Mouse (Mus musculus) left cerebral cortex, postnatal 14 days (tissue): ENCODE data around the gene Hspa12a. TPM values are rescaled to one million over a fixed set of nuclear protein-coding genes. Genes with fewer than 3 reads are reported as not detected.

Experiments
- DNase-seq, 2 experiments: peaks; one replicate each; pipeline ENCODE4 v3.0.0; 2021 to 2022; ENCODE audit warnings: low spot score in 2 of 2, mixed read lengths in 1 of 2
- intact Hi-C: fragments of 180-260 bp; cut with DNase I; formaldehyde crosslinking; loops from one replicate; pipeline ENCODE4 v1.15.1; 2025
- total RNA-seq, 2 experiments: library from RNA; stranded (reverse); gene quantifications; 2 replicates each; pipeline ENCODE4 v1.2.3; 2021

The Hspa12a gene
- total RNA-seq, 2 experiments from 2014 or later, result 224 to 233 TPM

DNA sequence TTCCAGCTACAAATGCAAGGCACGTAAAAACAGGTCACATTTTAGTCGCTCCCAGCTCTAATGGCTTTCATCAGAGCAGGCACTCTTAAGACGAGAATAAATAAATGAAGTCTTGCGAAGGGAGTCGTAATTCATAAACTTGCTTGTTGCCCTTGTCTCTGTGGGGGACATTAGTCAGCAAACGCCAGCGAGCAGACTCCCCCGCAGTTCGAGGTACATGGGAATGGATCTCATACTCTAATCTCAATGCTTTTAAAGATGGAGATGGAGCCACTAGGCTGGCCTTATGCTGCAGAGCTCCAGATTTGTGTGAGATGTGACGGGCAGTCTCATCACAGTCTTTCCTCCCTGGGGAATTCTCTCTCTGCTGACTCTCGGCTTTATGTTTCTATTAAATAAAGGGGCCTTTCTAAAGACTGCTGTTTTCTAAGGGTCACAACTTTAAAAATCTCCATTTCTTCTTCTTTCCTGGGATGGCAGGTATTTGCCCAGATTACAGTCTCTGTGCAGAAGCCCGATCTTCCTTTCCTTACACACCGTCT, 109.7 kb downstream of the Hspa12a start:
- intact Hi-C loops, result no loop called here

DNA sequence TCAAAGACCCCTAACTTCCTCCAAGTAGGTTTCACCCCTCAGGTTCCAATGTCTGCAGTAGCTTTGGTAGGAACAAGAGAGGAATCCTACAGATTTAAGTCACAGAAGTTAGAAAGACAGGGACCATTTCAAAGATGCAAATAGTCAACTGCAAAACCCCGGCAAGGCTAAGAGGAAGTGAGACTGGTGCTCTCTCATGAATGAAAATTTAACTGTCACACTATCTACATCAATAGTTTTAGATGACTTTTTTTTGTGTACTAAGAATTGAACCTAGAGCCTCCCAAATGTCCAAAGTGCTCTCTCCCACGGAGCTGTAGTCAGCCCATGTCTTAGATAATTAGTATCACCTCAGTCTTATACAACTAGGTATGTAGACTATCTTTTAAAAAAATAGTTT, 110.5 kb downstream of the Hspa12a start:
- DNase-seq, result no peak
- intact Hi-C loops, result no loop called here

More for the DNA sequence above, 109.7 kb downstream of the Hspa12a start:
- DNase-seq, result no peak

DNA sequence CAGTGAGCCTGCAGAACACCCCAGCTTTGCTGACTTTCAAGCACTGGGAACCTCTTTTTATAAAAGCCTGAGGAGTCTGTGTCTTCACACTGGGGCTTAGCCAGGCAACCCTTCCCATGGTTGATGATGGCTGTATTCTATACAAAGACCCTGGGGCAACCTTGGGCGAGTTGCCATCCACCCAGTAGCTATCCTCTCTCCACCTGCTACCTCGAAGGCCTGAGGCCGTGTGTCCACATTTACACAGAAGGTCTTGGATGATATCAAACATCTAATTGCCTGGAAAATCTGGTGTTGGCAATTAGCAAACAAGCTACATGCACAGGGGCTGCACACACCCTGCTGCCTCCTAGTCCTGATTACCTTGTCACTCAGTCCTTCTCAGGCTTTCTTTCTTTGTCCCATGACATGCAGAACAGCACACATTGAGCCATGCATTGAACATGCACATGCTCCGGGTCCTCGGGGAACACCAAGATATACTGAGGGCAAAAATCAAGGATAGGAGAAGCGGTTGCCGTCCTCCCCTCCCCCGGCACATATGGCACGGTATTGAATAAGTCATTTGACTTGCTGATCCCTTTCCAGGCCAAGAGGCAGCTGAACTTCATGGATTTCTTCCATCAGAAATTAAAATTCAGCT, 112.1 kb downstream of the Hspa12a start:
- no peak for DNase-seq
- intact Hi-C loops, result no loop called here

GRCm38 (mm10) chr19:58830182-58830581, 113.3 kb downstream of the Hspa12a start:
- DNase-seq, result peak; percentile 36 to 65
- intact Hi-C loops, result no loop called here

DNA sequence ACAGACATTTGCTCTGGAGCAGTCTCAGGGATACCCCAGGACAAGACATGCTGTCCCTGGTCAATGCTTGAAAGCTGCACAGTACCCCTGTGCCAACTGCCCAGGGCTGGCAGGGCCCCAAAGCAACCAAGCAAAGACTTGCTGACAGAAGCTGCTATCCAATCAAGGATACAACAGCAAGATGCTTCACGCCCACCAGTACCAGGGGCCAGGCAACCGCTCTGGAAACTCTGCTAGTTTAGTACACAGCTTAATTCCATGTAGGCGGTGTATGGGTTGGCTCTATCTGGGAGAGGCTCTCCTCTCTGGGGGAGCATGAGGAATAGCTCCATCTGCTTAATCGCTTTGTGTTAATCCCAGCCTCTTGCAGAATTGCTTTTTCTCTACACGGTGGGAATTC, 113.9 kb downstream of the Hspa12a start:
- intact Hi-C loops, result loop anchor here (2.0 kb wide), 1 partner anchor 25 kb away; no protein-coding TSS in a partner anchor
- peak; percentile 69 to 89 for DNase-seq

DNA sequence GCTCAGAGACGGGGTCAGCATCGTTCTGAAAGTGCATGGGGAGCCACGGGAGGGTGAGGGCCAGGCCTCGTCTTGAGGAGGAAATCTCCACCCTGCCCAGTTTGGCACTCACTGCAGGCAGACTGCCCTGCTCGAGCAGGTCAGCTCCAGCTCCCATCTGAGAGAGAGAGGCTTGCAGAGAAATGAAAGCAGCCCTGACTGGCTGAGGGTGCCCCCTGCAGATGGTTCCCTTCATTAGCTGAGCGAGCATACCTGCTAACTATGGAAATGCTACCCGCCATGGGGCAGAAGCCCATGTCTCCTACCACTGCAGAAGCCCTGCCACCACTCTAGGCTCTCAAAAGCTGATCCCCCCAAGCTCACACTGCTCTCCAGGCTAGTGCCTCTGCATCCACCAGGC, 115.8 kb downstream of the Hspa12a start:
- intact Hi-C loops, result loop anchor here (2.0 kb wide), 1 partner anchor 23 kb away; no protein-coding TSS in a partner anchor
- no peak for DNase-seq

DNA sequence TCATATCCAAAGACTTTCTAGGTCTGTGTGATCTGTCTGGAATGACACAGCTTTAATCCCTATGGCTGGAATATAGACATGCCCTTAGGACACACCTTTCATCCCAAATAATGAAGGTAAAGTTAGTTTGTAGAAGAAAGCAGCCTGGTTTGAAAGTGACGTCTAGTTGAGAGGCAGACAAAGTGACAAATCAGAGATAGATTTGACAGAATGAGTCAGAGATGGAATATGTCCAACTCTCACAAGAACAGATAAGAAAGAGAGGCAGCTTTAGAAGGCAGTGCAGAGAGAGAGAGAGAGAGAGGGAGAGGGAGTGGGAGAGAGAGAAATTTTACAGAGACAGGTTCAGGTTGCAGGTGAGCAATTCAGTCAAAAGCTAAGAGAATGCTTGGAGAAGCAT, 119.1 kb downstream of the Hspa12a start:
- intact Hi-C loops, result loop anchor here (5.0 kb wide), 1 partner anchor 33 kb away; no protein-coding TSS in a partner anchor
- DNase-seq, result no peak

- intact Hi-C loops, result loop anchor here (5.0 kb wide), 1 partner anchor 34 kb away; no protein-coding TSS in a partner anchor
- DNase-seq, result no peak
Observed at GRCm38 (mm10) chr19:58823301-58823700, 120.2 kb downstream of the Hspa12a start.

GRCm38 (mm10) chr19:58822454-58823200, 120.8 kb downstream of the Hspa12a start:
- intact Hi-C loops, result loop anchor here (5.0 kb wide), 1 partner anchor 35 kb away; no protein-coding TSS in a partner anchor
- peak; percentile 82 to 90 for DNase-seq

DNA sequence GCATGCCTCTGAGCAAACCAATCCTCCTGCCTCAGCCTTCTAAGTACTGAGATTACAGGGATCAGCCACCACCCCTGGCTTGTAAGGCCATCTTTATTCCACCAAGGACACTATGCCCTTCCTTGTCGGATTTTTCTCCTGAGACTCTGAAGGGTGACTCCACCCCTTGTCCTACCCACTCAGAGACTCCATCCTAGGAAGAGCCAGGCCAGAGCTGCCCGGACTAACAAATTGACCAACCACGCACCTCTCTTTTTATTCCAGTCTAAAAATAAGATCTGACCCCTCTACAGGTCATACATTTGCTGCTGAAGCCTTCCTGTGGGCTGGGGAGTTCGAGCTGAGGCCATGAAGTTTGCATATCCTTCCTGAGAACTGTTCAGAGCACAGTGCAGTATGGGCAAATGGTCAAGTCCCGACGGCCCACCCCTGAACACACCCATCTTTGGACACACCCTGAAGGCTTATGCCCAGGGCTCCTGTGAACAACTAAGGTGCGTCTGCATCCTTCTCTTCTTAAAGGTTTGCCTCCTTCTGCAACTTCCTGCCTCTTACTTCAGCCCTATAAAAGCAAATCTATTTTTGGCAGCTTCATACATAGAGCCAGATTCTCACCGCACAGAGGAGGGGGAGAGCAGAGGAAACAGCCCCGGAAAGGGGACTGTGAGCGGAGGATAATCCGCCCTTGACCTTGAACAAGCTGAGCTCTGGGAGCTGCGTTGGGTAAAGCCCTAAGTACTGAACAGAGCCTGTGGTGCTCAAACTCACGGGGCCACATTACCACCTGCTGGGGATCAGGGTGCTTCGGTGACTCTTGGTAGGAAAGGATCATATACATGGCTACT, 124.7 kb downstream of the Hspa12a start:
- no peak for DNase-seq
- intact Hi-C loops, result no loop called here

DNA sequence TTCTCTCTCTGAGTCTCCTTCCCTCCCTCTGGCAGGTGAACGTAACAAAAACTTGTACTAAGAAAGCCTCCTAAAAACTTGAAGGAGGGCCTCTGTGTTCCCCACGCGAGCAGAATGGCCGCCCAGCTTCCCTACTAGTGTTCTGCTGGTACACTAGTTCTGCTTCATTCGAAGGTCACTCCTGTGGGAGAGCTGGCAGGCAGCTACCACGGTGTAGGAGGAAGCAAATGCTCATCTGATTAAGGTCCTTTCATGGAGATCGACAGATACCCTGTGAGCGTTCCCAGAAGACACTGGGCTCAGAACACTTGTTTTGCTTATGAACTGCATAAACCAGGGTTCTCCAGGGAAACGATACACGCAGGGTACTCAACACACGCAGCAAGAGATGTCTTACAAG, 126.1 kb downstream of the Hspa12a start:
- no peak for DNase-seq
- intact Hi-C loops, result no loop called here

DNA sequence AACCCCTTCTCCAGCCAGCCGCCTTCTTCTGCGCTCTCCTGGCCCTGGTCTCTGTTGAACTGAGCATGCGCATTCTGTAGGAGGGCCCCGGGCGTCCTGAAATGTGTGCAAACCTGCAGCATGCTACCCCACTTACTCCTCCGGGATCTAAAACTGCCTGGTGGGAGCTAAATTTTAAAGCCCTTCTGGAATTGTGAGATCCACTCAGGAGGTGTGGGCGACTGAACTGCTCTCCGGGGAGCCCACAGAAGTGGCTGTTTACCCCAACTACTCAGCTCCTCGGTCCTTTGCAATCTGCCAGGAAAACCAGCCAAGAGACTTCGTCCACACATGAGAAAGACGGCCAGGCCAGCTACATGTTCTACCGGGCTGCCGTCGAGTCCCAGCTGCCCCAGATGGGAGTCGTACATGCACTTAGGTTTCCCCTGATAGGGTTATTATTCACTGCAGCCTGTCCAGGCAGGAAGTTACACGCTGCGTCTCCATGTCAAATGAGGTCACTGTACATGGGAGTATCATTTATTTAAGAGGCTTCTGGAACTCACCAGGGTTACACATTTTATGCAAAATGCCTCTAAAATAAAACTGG, 126.9 kb downstream of the Hspa12a start:
- peak; percentile 67 to 70 for DNase-seq

GRCm38 (mm10) chr19:58815179-58815922, 128.1 kb downstream of the Hspa12a start:
- DNase-seq, result no peak
- intact Hi-C loops, result no loop called here

More for the DNA sequence above, 126.9 kb downstream of the Hspa12a start:
- intact Hi-C loops, result no loop called here

GRCm38 (mm10) chr19:58810536-58810935, 132.9 kb downstream of the Hspa12a start:
- peak in 1 of 2 experiments; percentile 45 for DNase-seq
- intact Hi-C loops, result no loop called here

DNA sequence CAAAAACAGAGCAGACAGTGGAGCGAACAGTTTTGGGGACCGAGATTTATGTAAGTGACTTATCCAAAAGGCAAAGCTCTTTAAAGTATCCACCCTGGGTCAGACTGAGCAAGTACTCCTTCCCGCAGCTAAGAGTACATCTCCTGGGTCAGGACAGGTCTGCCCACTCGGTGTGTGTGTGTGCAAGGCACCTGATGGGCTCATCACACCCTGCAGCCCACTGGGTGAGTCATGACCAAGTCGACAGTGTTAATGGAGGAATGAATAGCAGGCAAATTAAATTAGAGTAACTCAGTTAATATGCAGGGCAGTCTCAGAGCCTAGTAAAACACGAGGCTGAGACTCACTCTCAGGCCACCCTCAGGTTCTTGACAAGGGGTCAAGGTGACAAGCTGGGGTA, 134.6 kb downstream of the Hspa12a start:
- intact Hi-C loops, result loop anchor here (10.0 kb wide), 1 partner anchor 396 kb away; no protein-coding TSS in a partner anchor
- no peak for DNase-seq

DNA sequence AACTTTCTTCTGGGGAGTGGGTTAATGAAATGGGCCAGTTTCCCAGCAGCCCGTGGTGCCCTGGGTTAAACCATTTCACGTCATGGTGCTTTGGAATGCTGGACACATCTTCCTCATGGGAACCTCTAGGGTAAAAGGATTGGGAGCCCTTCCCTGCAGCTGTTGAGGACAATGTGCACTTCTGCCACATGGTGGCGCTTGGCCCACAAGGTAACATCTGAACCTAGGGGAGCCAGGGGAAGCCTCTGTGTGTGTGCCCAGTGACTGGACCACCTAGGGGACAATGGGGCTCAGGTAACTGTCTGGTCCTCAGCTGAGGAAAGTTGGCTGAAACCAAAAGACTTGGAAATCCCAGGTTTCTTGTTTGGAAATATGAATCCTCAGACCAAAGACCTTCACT, 137.1 kb downstream of the Hspa12a start:
- peak; percentile 69 to 77 for DNase-seq
- intact Hi-C loops, result loop anchor here (1.0 to 10.0 kb wide), 2 partner anchors 98 to 398 kb away; no protein-coding TSS in a partner anchor

GRCm38 (mm10) chr19:58805191-58805779, 138.2 kb downstream of the Hspa12a start:
- DNase-seq, result peak; percentile 55 to 58
- intact Hi-C loops, result loop anchor here (2.0 to 10.0 kb wide), 2 partner anchors 24 to 400 kb away; no protein-coding TSS in a partner anchor
